Comparison of ENCODE assay signal across 7 mouse cellular contexts in the genomic region with DNA sequence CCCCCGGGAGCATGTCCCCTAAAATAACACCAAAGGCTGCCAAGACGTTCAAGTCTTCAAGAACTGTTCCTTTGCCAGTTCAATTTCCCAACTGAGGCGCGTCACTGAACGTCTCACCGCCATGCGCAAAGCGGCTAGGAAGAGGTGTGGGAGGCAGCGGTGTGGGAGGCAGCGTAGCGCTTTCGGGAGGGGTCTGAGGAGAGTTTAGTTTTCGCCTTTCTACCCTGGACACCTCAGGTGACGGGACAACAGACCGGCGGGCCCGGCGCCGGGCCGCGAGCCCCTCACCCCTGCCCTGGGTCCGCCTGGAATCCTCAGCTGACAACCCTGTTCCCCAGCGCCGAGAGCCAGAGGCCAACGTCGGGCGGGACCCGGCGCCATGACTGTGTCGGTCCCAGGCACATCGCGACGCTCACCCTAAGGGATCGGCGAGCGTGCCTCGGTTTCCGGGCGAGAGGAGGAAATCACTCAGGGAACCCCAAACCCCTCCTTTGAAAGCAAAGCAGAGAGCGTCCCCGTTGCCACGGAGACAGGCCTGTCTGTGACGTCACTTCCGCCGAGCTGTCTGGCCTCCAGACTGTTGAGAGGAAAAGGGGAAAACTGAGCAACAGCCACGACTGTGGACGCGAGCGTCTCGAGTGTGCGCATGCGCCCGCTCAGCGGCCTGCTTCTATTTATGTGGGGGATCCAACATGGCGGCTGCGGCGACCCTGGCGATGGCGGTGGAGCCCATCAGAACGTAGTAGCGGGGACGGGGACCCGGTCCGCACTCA. TPM values are rescaled to one million over a fixed set of nuclear protein-coding genes. Genes with fewer than 3 reads are reported as not detected.
DNase-seq lines count a peak whose midpoint lies in the region; ATAC-seq lines count a peak whose summit lies in the region.

A gene (plus strand): TSS at position 690 of the 773 bp plus-strand sequence.

- under 1% methylated on average over 64 of the region's 64 CpGs for WGBS in embryonic facial prominence, embryonic 12.5 days
- under 1% methylated on average over 64 of the region's 64 CpGs for WGBS in limb, embryonic 11.5 days
- WGBS in midbrain, embryonic 14.5 days, result under 1% methylated on average over 64 of the region's 64 CpGs

- H3K4me2 ChIP-seq in embryonic facial prominence, embryonic 12.5 days (replicated peaks), result peak within 1 kb of the TSS; percentile 55
- peak within 1 kb of the TSS; percentile 82 for H3K4me2 ChIP-seq in limb, embryonic 11.5 days (ENCODE audit: low read depth, severe bottlenecking)
- H3K4me2 ChIP-seq in midbrain, embryonic 14.5 days (ENCODE audit: low read length), result peak within 1 kb of the TSS; percentile 71

- H3K27ac ChIP-seq in embryonic facial prominence, embryonic 12.5 days, result peak within 1 kb of the TSS; percentile 98
- peak within 1 kb of the TSS; percentile 96 for H3K27ac ChIP-seq in limb, embryonic 11.5 days (replicated peaks; ENCODE audit: low read depth, low read length)
- peak within 1 kb of the TSS; percentile 97 for H3K27ac ChIP-seq in midbrain, embryonic 14.5 days (replicated peaks; ENCODE audit: low read depth, low read length)

- H3K4me1 ChIP-seq in embryonic facial prominence, embryonic 12.5 days, result peaks cover 6% of the 10 kb centered on the region; the same call in 1 of the 2 replicates
- H3K4me1 ChIP-seq in limb, embryonic 11.5 days (ENCODE audit: control insufficient read depth, insufficient read depth, low read length), result no peaks in the 10 kb centered on the region
- peaks cover 13% of the 10 kb centered on the region for H3K4me1 ChIP-seq in midbrain, embryonic 14.5 days (ENCODE audit: control insufficient read depth, insufficient read depth, low read length)

- DNase-seq in adrenal gland, postnatal 25 days, result peak; percentile 98
- peak; percentile 100 for DNase-seq in heart, adult 11 months
- DNase-seq in kidney, adult 18-20 months, result peak; percentile 97
- DNase-seq in limb, embryonic 11.5 days (ENCODE audit: low spot score), result peak; percentile 99
- DNase-seq in midbrain, embryonic 14.5 days, result peak; percentile 100
- DNase-seq in spleen, adult 18-20 months, result peak; percentile 94 to 98

- peak within 1 kb of the TSS; percentile 93 for H3K9ac ChIP-seq in embryonic facial prominence, embryonic 12.5 days
- peak within 1 kb of the TSS; percentile 91 for H3K9ac ChIP-seq in limb, embryonic 11.5 days (ENCODE audit: low read length)
- H3K9ac ChIP-seq in midbrain, embryonic 14.5 days (replicated peaks; ENCODE audit: low read length), result peak within 1 kb of the TSS; percentile 91

- H3K9me3 ChIP-seq in embryonic facial prominence, embryonic 12.5 days, result no peaks in the 10 kb centered on the region
- no peaks in the 10 kb centered on the region for H3K9me3 ChIP-seq in limb, embryonic 11.5 days (ENCODE audit: control insufficient read depth, low read length)
- H3K9me3 ChIP-seq in midbrain, embryonic 14.5 days (ENCODE audit: control insufficient read depth, low read length), result no peaks in the 10 kb centered on the region

- ATAC-seq in embryonic facial prominence, embryonic 12.5 days (ENCODE audit: insufficient number of reproducible peaks, insufficient read depth, low FRiP score, low TSS enrichment), result peak; percentile 97
- ATAC-seq in limb, embryonic 11.5 days (ENCODE audit: insufficient number of reproducible peaks, low FRiP score, low TSS enrichment, low read depth), result peak; percentile 99
- peak; percentile 98 for ATAC-seq in midbrain, embryonic 14.5 days (ENCODE audit: low FRiP score, low TSS enrichment)

- H3K36me3 ChIP-seq in embryonic facial prominence, embryonic 12.5 days, result no peaks in the 10 kb centered on the region
- H3K36me3 ChIP-seq in limb, embryonic 11.5 days (ENCODE audit: control insufficient read depth, insufficient read depth, low read length), result no peaks in the 10 kb centered on the region
- no peaks in the 10 kb centered on the region for H3K36me3 ChIP-seq in midbrain, embryonic 14.5 days (ENCODE audit: control insufficient read depth, insufficient read depth, low read length)

- H3K27me3 ChIP-seq in embryonic facial prominence, embryonic 12.5 days, result no peaks in the 10 kb centered on the region
- H3K27me3 ChIP-seq in limb, embryonic 11.5 days (ENCODE audit: control insufficient read depth, insufficient read depth, low read length), result no peaks in the 10 kb centered on the region
- H3K27me3 ChIP-seq in midbrain, embryonic 14.5 days (ENCODE audit: control insufficient read depth, insufficient read depth, low read length), result no peaks in the 10 kb centered on the region

- H3K4me3 ChIP-seq in embryonic facial prominence, embryonic 12.5 days, result peak within 1 kb of the TSS; percentile 90
- peak within 1 kb of the TSS; percentile 94 for H3K4me3 ChIP-seq in limb, embryonic 11.5 days (ENCODE audit: low read depth, low read length)
- peak within 1 kb of the TSS; percentile 99 for H3K4me3 ChIP-seq in midbrain, embryonic 14.5 days (replicated peaks; ENCODE audit: low read depth, low read length)

RNA-seq across cellular contexts. Expression of the gene that starts here (rescaled TPM):
- total RNA-seq in adrenal gland, postnatal 25 days (2021), result 34.2 and 39.3 TPM in 2 replicates
- 17.1 and 21.4 TPM in 2 replicates for polyA plus RNA-seq in embryonic facial prominence, embryonic 12.5 days (2016; fragmentation: Nextera tagmentation; extraction: Ambion mirVana)
- polyA plus RNA-seq in limb, embryonic 11.5 days (2014; fragmentation: Nextera tagmentation; extraction: Ambion mirVana), result 14.9 and 17.2 TPM in 2 replicates
- 26.7 and 27.3 TPM in 2 replicates for polyA plus RNA-seq in midbrain, embryonic 14.5 days (2014; fragmentation: Nextera tagmentation; extraction: Ambion mirVana)

Comparison
In these comparisons a context has a peak if more than half of its experiments do, and no peak if none do; other contexts are left out.
1. Peak in every context shown above with its lines: DNase-seq, ATAC-seq, H3K4me3 ChIP-seq and H3K27ac ChIP-seq.